Mouse (Mus musculus) embryonic facial prominence, embryonic 15.5 days (tissue): ENCODE results near the gene Togaram1. TPM values are rescaled to one million over a fixed set of nuclear protein-coding genes. Genes with fewer than 3 reads are reported as not detected.
A peak's percentile ranks its signal among the peaks of the same experiment; 100 is the strongest.

Experiments used
- ATAC-seq: fragments of 200-750 bp; cut with Nextera tagmentation; 2 replicates; pipeline ENCODE4 v1.8.0; 2017; ENCODE audit warnings: low read depth, moderate TSS enrichment; ENCODE audit not compliant: insufficient number of reproducible peaks, low FRiP score, low TSS enrichment
- H3K27ac ChIP-seq: fragments of 300-500 bp; sonication (generic); replicated peaks from 2 replicates; pipeline ENCODE4 v1.5.1; 2015; ENCODE audit warnings: mild to moderate bottlenecking, inconsistent platforms
- H3K27me3 ChIP-seq: fragments of 300-500 bp; sonication (generic); 2 replicates; pipeline ENCODE4 v1.6.1; 2015; ENCODE audit warnings: inconsistent platforms
- H3K36me3 ChIP-seq: fragments of 300-500 bp; sonication (generic); 2 replicates; pipeline ENCODE4 v1.6.1; 2015; ENCODE audit warnings: mild to moderate bottlenecking, inconsistent platforms
- H3K4me1 ChIP-seq: fragments of 300-500 bp; sonication (generic); 2 replicates; pipeline ENCODE4 v1.6.1; 2015; ENCODE audit warnings: inconsistent platforms
- H3K4me2 ChIP-seq: fragments of 300-500 bp; sonication (generic); replicated peaks from 2 replicates; pipeline ENCODE4 v1.6.1; 2015; ENCODE audit warnings: mild to moderate bottlenecking, inconsistent platforms
- H3K4me3 ChIP-seq: fragments of 300-500 bp; sonication (generic); replicated peaks from 2 replicates; pipeline ENCODE4 v1.5.1; 2015; ENCODE audit warnings: mild to moderate bottlenecking, inconsistent platforms
- H3K9ac ChIP-seq: fragments of 300-500 bp; sonication (generic); 2 replicates; pipeline ENCODE4 v1.6.1; 2015; ENCODE audit warnings: inconsistent platforms
- H3K9me3 ChIP-seq: fragments of 300-500 bp; sonication (generic); replicated peaks from 2 replicates; pipeline ENCODE4 v1.6.1; 2016; ENCODE audit warnings: inconsistent platforms
- WGBS: fragments of 180-500 bp; shearing (Covaris S2); methylation state at CpG from one replicate; pipeline ENCODE4 v1.1.7; 2015; 5-methylcytosine and 5-hydroxymethylcytosine counted together
- polyA plus RNA-seq: library from polyadenylated mRNA; unstranded; fragments of >200 nt; fragmentation: Nextera tagmentation; extraction: Ambion mirVana; gene quantifications from 2 replicates; pipeline ENCODE4 v1.2.1, GENCODE M21; 2015

Togaram1 gene
- polyA plus RNA-seq, 1 experiment from 2014 or later, result 28.7 TPM

DNA sequence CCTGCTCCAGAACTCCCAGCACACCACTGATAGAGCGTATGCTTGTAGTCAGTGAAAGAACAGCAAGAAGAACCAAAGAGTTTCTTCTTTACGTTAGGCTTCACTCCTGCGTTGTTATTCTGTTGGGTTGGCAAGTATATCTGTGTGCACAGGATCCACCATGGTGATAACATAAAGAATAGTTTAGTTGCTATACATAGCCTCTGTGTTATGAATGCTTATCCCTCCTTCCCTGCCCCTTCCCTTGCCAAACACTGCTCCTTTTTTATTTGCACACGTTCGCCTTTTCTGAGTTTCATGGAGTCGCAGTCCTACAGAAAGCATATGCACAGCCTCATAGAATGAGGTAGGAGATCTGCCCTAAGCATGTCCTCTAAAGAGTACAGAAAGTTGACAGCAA is 6.5 kb downstream of the Togaram1 start:
- Histone ChIP-seq H3K4me3 (no peak overlapping the region), H3K27me3 (no peaks in the 10 kb centered on the region), H3K27ac (no peak overlapping the region), H3K36me3 (peaks cover 1% of the 10 kb centered on the region; the same call in 1 of the 2 replicates), H3K4me2 (no peak overlapping the region), H3K9me3 (no peaks in the 10 kb centered on the region), H3K9ac (no peak overlapping the region), H3K4me1 (peaks cover 17% of the 10 kb centered on the region)
- 80% methylated on average over 6 of the region's 6 CpGs for WGBS
- ATAC-seq, result no peak

DNA sequence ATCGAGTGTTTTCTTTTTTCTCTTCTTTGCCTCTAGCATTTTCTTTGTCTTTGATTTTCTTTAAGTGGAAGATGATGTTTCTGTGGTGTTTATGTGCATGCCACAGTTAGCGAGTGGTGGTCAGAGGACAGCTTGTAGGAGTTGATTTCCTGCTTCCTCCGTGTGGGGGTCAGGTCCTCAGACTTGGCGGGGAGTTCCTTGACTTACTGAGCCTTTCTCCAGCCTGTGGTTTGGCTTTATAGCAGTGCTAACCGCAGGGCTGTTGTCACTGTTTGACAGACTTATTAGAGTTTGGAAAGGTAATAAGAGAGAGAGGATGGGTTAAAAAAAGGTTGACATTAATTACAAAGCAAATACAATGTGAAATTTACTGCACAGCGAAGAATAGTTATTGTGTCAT is 10.0 kb downstream of the Togaram1 start:
- Histone ChIP-seq H3K4me2 (no peak overlapping the region), H3K27me3 (no peaks in the 10 kb centered on the region), H3K9ac (no peak overlapping the region), H3K9me3 (no peaks in the 10 kb centered on the region), H3K4me1 (peaks cover 7% of the 10 kb centered on the region; the same call in 1 of the 2 replicates), H3K27ac (no peak overlapping the region), H3K36me3 (peaks cover 22% of the 10 kb centered on the region), H3K4me3 (no peak overlapping the region)
- ATAC-seq, result no peak
- 36% methylated on average over 6 of the region's 6 CpGs for WGBS

DNA sequence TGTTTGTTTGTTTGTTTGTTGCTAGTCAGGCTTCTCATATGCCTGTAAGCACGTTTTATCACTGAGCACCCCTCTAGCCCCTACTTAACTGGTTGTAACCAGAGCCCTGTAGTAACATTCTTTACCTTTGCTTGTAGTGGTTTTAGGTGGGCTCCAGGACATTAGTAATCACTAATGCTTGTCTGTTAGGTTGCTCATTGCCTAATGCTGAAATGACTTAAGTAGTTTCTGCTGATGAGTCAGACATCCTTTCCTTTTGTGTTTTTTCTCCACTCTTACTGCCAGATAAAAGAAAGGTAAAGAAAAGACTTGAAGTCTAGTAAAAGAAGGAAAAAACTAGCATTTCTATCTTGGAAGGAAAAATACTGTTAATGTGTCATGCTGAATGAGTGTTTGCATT is 10.6 kb downstream of the Togaram1 start:
- H3K27ac ChIP-seq, result no peak overlapping the region
- no peak overlapping the region for H3K4me3 ChIP-seq
- H3K4me2 ChIP-seq, result no peak overlapping the region
- no peak for ATAC-seq
- H3K9ac ChIP-seq, result no peak overlapping the region
- peaks cover 23% of the 10 kb centered on the region for H3K36me3 ChIP-seq
- H3K4me1 ChIP-seq, result peaks cover under 1% of the 10 kb centered on the region; the same call in 1 of the 2 replicates
- no peaks in the 10 kb centered on the region for H3K9me3 ChIP-seq
- WGBS, result 24% methylated on average over 1 of the region's 1 CpGs
- H3K27me3 ChIP-seq, result no peaks in the 10 kb centered on the region

DNA sequence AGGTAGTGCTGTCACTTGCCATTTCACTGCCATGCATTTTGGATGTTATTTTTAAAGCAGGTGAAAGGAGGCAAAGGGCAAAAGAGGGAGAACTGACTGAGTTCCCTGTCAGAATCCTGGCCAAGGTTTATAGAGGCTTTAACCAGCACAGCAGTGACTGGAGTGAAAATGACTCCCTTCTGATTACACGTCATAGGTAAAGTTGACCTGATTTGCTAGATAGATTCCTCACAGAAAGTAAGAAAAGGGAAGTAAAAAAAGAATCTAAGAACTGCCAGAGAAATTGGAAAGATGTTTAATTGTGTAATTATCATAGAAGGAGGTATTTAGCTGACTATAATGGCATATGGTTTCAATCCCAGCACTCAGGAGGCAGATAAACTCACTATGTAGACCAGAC is 11.9 kb downstream of the Togaram1 start:
- no peaks in the 10 kb centered on the region for H3K27me3 ChIP-seq
- 77% methylated on average over 1 of the region's 1 CpGs for WGBS
- no peak for ATAC-seq
- no peak overlapping the region for H3K4me3 ChIP-seq
- no peaks in the 10 kb centered on the region for H3K4me1 ChIP-seq
- no peak overlapping the region for H3K27ac ChIP-seq
- no peak overlapping the region for H3K4me2 ChIP-seq
- H3K36me3 ChIP-seq, result peaks cover 23% of the 10 kb centered on the region
- H3K9me3 ChIP-seq, result no peaks in the 10 kb centered on the region
- H3K9ac ChIP-seq, result no peak overlapping the region

DNA sequence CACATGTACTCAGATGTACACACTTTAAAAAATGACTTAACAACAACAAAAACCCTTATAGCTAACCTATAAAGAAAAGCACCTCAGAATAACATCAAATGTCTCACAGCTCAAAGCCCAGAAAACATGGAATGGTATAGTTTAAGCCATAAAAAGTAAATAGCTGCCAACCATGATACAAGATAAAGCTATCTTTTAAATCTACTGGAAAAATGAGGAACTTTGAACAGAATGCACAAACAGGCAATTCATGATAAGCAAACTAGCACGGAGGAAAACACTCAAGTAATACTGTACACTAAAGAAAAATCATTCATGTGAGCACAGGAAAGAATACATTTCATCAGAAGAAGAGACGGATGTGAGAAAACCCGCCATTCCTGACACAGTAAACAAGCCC is 42.1 kb downstream of the Togaram1 start:
- Histone ChIP-seq H3K36me3 (peaks cover 51% of the 10 kb centered on the region), H3K4me3 (no peak overlapping the region)
- ATAC-seq, result no peak

DNA sequence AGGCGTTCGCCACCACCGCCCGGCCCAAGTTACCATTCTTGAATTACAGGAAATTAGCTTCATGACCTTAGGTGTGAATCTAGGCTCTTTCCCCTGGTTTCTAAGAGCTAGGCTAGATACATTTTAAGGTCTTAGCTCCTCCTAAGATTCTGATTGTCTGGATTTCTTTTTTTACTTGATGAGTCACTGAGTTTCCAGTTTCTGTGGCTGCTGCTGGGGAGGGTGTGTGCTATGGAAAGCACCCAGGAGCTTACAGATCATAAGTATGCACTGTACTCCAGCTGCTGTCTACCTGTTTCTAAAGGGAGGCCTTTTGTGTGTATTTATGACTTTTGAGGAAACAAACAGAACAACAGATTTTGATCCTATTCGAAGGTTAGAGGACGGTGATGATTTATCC is 57.2 kb downstream of the Togaram1 start:
- no peaks in the 10 kb centered on the region for H3K4me1 ChIP-seq
- no peak overlapping the region for H3K4me2 ChIP-seq
- H3K36me3 ChIP-seq, result peaks cover 4% of the 10 kb centered on the region; the same call in 1 of the 2 replicates
- WGBS, result 95% methylated on average over 6 of the region's 6 CpGs
- no peak overlapping the region for H3K27ac ChIP-seq
- no peak for ATAC-seq
- H3K4me3 ChIP-seq, result no peak overlapping the region
- no peaks in the 10 kb centered on the region for H3K9me3 ChIP-seq
- H3K9ac ChIP-seq, result no peak overlapping the region
- no peaks in the 10 kb centered on the region for H3K27me3 ChIP-seq

More for the DNA sequence above, 42.1 kb downstream of the Togaram1 start:
- Histone ChIP-seq H3K4me1 (no peaks in the 10 kb centered on the region), H3K27me3 (no peaks in the 10 kb centered on the region), H3K9ac (no peak overlapping the region), H3K4me2 (no peak overlapping the region), H3K27ac (no peak overlapping the region), H3K9me3 (no peaks in the 10 kb centered on the region)
- 88% methylated on average over 3 of the region's 3 CpGs for WGBS

DNA sequence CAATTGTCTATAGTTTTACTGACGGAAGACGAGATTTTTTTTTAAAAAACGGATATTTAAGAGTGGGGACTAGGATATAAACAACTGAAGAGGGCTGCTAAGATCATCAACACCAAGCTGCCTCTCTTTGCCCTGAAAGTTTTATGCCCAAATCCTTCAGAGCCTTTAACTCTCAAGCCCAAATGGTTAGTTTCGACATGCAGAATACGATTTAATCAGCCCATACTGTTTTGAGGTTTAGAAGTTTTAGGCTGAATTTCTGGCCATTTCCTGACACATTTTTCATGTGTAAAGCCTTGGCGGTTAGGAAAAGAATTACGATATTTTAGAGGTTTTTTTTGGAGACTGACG is 70.2 kb downstream of the Togaram1 start:
- ATAC-seq, result no peak
- Histone ChIP-seq H3K4me1 (peaks cover 20% of the 10 kb centered on the region), H3K9ac (no peak overlapping the region), H3K9me3 (no peaks in the 10 kb centered on the region), H3K4me2 (peak overlapping the region; percentile 65), H3K36me3 (no peaks in the 10 kb centered on the region), H3K27me3 (no peaks in the 10 kb centered on the region), H3K27ac (no peak overlapping the region), H3K4me3 (peak overlapping the region; percentile 94)
- WGBS, result 46% methylated on average over 8 of the region's 8 CpGs

DNA sequence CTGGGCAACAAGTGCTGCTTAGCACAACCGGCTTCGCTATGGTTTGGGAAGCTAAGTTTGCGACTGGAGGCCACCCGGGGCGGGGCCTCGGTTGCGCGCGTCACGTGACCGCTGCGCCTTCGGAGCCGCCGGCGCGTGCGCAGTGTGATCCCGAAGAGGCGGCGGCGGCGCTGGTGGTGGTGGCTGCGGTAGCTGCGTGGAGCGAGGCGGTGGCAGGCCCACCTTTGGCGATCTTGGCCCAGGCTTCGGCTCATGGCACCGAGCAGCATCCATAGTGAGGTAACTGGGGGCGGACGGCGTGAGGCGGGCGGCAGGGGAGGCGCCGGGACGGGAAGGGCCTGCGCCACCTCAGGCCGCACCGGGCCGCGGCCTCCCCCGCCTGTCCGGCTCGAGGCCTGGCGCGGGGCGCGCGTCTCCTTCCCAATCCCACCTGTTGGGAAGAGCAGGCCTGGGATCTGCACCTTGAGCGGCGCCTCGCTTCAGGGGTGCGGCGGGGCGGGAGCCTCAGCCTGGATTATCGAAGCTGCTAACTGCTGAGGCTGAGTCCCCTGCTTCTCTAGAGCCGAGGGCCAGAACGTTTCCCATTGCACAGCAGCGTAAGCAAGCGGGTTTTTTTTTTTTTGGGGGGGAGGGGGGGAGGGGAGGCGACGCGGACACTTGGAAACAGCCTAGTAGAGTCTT is 70.7 kb downstream of the Togaram1 start, which contains the start of gene Prpf39:
Prpf39 (plus strand) TSS at position 144 of the 681 bp plus-strand sequence.
- under 1% methylated on average over 64 of the region's 65 CpGs for WGBS
- Histone ChIP-seq H3K36me3 (no peaks in the 10 kb centered on the region), H3K4me2 (peak within 1 kb of the TSS; percentile 65), H3K4me1 (peaks cover 20% of the 10 kb centered on the region), H3K4me3 (peak within 1 kb of the TSS; percentile 94), H3K9ac (peak within 1 kb of the TSS; percentile 97), H3K27ac (peak within 1 kb of the TSS; percentile 87), H3K9me3 (no peaks in the 10 kb centered on the region), H3K27me3 (no peaks in the 10 kb centered on the region)
- ATAC-seq, result peak; percentile 92

DNA sequence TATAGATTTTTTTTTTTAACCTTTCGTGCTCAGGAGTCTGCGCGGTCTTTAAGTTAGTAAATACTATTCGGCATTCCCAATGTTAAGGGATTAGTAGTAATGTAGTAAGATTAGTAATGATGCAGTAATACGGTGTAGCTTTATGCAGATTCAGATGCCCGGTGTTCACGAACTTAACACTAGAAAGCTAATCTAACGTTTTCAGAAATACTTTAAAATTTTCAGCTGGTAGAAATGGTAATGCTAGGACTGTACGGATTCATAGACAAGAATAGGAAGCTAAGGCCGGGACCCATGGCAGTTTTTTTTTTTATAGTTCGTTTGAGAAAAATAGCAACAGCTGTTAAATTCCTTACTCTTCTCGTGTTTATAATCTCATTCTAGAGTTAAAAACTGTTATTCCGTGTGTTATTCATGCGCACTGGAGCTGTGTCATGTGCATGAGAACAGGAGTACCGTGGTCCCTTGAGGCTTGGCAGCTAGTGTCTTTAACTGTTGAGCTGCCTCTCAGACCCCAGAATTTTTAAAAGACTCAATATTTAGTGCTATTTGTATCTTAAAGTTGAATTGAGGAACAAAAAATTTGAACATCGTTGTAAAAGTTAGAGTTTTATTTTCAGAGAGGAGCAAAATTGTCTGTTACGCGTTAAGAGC is 71.4 kb downstream of the Togaram1 start:
- Histone ChIP-seq H3K27ac (0 out of 2 replicates have a peak overlapping the region, but pooled peaks have one; percentile 87), H3K9me3 (no peaks in the 10 kb centered on the region), H3K4me1 (peaks cover 20% of the 10 kb centered on the region), H3K4me3 (peak overlapping the region; percentile 94), H3K9ac (peak overlapping the region; percentile 97; the same call in 1 of the 2 replicates), H3K4me2 (peak overlapping the region; percentile 65), H3K27me3 (no peaks in the 10 kb centered on the region), H3K36me3 (no peaks in the 10 kb centered on the region)
- no peak for ATAC-seq
- WGBS, result 12% methylated on average over 18 of the region's 18 CpGs

DNA sequence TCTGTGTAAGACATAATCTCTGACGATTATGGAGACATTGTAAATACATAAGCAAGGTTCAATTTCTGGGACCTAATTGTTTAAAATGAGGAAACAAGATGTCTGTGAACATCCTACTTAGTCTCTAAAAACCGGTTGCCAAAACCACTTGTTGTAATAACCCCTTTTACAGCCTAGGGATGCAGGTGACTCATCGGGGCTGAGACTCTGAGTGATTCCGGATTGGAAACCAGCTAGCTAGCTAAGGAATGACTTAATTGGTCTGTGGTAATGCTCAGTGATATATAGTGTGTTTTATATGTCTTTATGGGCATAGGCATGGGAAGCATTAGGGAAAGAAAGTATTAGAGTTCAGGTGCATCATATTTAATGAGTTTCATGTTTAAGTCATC is 71.9 kb downstream of the Togaram1 start:
- Histone ChIP-seq H3K4me3 (peak overlapping the region; percentile 94), H3K27ac (no peak overlapping the region), H3K4me1 (peaks cover 20% of the 10 kb centered on the region), H3K36me3 (no peaks in the 10 kb centered on the region), H3K27me3 (no peaks in the 10 kb centered on the region), H3K9me3 (no peaks in the 10 kb centered on the region), H3K4me2 (peak overlapping the region; percentile 65), H3K9ac (no peak overlapping the region)
- WGBS, result 27% methylated on average over 4 of the region's 4 CpGs
- ATAC-seq, result no peak

DNA sequence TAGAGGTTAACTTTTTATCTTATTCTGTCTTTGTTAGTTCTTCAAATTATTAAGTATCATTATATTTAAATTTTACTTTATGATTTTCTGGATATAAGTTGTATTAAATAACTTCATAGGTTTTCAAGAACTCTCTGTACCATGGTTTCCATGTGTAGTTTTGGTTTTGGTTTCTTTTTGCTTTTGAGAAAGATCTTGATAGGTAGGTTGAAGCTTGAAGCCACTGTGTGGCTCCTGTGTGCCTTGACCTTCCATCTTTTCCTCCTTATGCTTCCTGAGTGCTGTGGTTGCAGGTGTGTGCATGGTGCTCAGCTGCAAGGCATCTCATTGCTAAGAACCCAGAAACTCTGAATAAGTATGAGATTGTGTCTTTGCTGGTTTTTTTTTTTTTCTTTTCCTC is 83.2 kb downstream of the Togaram1 start:
- Histone ChIP-seq H3K4me2 (no peak overlapping the region), H3K9ac (no peak overlapping the region), H3K36me3 (peaks cover 29% of the 10 kb centered on the region)

More for the DNA sequence above, 83.2 kb downstream of the Togaram1 start:
- Histone ChIP-seq H3K4me3 (no peak overlapping the region), H3K27me3 (no peaks in the 10 kb centered on the region), H3K9me3 (no peaks in the 10 kb centered on the region), H3K27ac (no peak overlapping the region), H3K4me1 (no peaks in the 10 kb centered on the region)
- ATAC-seq, result no peak
